Mouse (Mus musculus): ENCODE data around the gene Nudt3. TPM values are rescaled to one million over a fixed set of nuclear protein-coding genes. Genes with fewer than 3 reads are reported as not detected.
A peak's percentile ranks its signal among the peaks of the same experiment; 100 is the strongest.

Gene Nudt3
- polyA plus RNA-seq, 1 experiment from 2014 or later, result 40.6 TPM

GRCm38 (mm10) chr17:27560926-27561480 is 62.3 kb downstream of the Nudt3 start:
- WGBS, result 77% methylated on average over 13 of the region's 13 CpGs
- Histone ChIP-seq H3K4me3 (ENCODE audit: low read depth, low read length) (no peak overlapping the region), H3K9ac (ENCODE audit: low read length) (no peak overlapping the region), H3K9me3 (ENCODE audit: control insufficient read depth, low read length) (no peaks in the 10 kb centered on the region), H3K27ac (replicated peaks) (no peak overlapping the region), H3K36me3 (ENCODE audit: control insufficient read depth, insufficient read depth, low read length) (no peaks in the 10 kb centered on the region), H3K4me1 (replicated peaks; ENCODE audit: control insufficient read depth, insufficient read depth) (0 out of 2 replicates have a peak, but pooled peaks cover 3% of the 10 kb centered on the region), H3K4me2 (replicated peaks; ENCODE audit: low read depth) (no peak overlapping the region), H3K27me3 (ENCODE audit: control insufficient read depth, insufficient read depth, low read length) (no peaks in the 10 kb centered on the region)
- ATAC-seq (ENCODE audit: low FRiP score, low TSS enrichment) (no peak), DNase-seq (ENCODE audit: low spot score) (no peak)
- no peak for TF ChIP-seq EP300 (optimal IDR thresholded peaks at IDR 0.05)
- TF ChIP-seq CTCF (IDR thresholded peaks at IDR 0.05; ENCODE audit: low read depth), result no peak

DNA sequence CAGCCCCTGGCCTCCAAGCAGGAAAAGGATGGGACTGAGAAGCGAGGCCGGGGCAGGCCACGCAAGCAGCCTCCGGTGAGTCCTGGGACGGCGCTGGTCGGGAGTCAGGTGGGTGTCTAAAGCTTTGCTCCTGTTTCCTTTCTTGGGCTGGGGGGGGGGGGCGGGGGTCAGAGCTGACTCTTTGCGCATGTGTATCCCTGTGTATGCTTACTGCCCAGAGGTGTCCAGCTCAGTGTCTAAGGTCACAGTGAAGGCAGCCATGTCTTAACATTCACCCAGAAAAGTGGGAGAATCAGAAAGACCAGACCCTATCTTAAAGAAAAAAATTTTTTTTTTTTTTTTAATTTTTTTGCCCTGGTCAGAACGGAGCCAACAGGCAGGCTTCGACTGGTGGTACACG is 63.7 kb downstream of the Nudt3 start:
- Histone ChIP-seq H3K9ac (ENCODE audit: low read length) (no peak overlapping the region), H3K4me1 (replicated peaks; ENCODE audit: control insufficient read depth, insufficient read depth) (peaks cover 4% of the 10 kb centered on the region; the same call in 1 of the 2 replicates), H3K27ac (replicated peaks) (no peak overlapping the region), H3K4me2 (replicated peaks; ENCODE audit: low read depth) (no peak overlapping the region), H3K36me3 (ENCODE audit: control insufficient read depth, insufficient read depth, low read length) (no peaks in the 10 kb centered on the region), H3K4me3 (ENCODE audit: low read depth, low read length) (no peak overlapping the region), H3K9me3 (ENCODE audit: control insufficient read depth, low read length) (no peaks in the 10 kb centered on the region), H3K27me3 (ENCODE audit: control insufficient read depth, insufficient read depth, low read length) (no peaks in the 10 kb centered on the region)
- ATAC-seq (ENCODE audit: low FRiP score, low TSS enrichment), result no peak
- TF ChIP-seq EP300 (optimal IDR thresholded peaks at IDR 0.05), result no peak
- no peak for TF ChIP-seq CTCF (IDR thresholded peaks at IDR 0.05; ENCODE audit: low read depth)
- DNase-seq (ENCODE audit: low spot score), result no peak
- WGBS, result 57% methylated on average over 10 of the region's 12 CpGs

GRCm38 (mm10) chr17:27558845-27559244 is 64.5 kb downstream of the Nudt3 start:
- no peak overlapping the region for H3K27ac ChIP-seq (replicated peaks)
- peak overlapping the region; percentile 12; the same call in 1 of the 2 replicates for H3K4me2 ChIP-seq (replicated peaks; ENCODE audit: low read depth)
- H3K9me3 ChIP-seq (ENCODE audit: control insufficient read depth, low read length), result no peaks in the 10 kb centered on the region
- H3K4me3 ChIP-seq (ENCODE audit: low read depth, low read length), result no peak overlapping the region
- peaks cover 4% of the 10 kb centered on the region; the same call in 1 of the 2 replicates for H3K4me1 ChIP-seq (replicated peaks; ENCODE audit: control insufficient read depth, insufficient read depth)
- no peak for DNase-seq (ENCODE audit: low spot score)
- no peaks in the 10 kb centered on the region for H3K36me3 ChIP-seq (ENCODE audit: control insufficient read depth, insufficient read depth, low read length)
- TF ChIP-seq EP300 (optimal IDR thresholded peaks at IDR 0.05), result no peak
- TF ChIP-seq CTCF (IDR thresholded peaks at IDR 0.05; ENCODE audit: low read depth), result no peak
- no peak for ATAC-seq (ENCODE audit: low FRiP score, low TSS enrichment)
- 30% methylated on average over 5 of the region's 5 CpGs for WGBS
- H3K27me3 ChIP-seq (ENCODE audit: control insufficient read depth, insufficient read depth, low read length), result no peaks in the 10 kb centered on the region
- H3K9ac ChIP-seq (ENCODE audit: low read length), result no peak overlapping the region

DNA sequence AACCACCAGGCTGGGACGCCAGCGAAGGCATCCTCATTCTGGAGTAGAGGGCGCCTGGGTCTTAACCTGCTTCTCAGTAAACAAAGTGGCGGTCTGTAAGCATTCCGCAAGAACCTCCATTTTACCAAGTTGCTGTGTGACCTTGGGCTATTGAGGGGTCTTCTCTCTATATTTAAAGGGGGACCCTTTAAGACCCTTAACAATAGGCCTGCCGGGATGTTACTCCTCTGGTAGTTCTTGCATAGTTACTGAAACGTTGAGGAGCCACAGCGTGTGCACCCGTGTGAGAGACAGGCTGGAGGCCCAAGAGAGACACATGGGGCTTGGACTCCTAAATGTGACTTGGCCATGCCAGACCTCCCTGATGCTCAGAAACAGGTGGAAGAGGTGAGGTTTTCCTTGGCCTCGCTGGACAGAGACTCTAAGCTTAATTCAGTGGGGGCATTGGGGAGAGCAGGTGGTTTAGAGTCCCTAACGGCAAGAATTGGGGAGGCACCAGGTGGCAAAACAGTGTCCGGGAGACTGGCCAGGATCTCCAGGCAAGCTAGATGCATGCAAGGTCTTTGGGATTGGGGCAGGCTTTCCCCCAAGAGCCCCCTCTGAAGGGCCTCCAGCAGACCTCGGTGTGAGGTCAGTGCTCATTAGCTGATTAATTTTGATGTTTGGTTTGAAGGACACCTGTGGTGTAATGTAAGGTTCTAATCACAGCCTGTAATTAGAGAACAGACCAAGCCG is 65.2 kb downstream of the Nudt3 start:
- peak overlapping the region; percentile 92 for H3K27ac ChIP-seq (replicated peaks)

GRCm38 (mm10) chr17:27557181-27557926 is 65.9 kb downstream of the Nudt3 start:
- Histone ChIP-seq H3K36me3 (ENCODE audit: control insufficient read depth, insufficient read depth, low read length) (no peaks in the 10 kb centered on the region), H3K4me3 (ENCODE audit: low read depth, low read length) (peak overlapping the region; percentile 65), H3K9ac (ENCODE audit: low read length) (peak overlapping the region; percentile 79), H3K27ac (replicated peaks) (peak overlapping the region; percentile 92), H3K4me2 (replicated peaks; ENCODE audit: low read depth) (peak overlapping the region; percentile 94), H3K9me3 (ENCODE audit: control insufficient read depth, low read length) (no peaks in the 10 kb centered on the region), H3K4me1 (replicated peaks; ENCODE audit: control insufficient read depth, insufficient read depth) (peaks cover 4% of the 10 kb centered on the region; the same call in 1 of the 2 replicates), H3K27me3 (ENCODE audit: control insufficient read depth, insufficient read depth, low read length) (no peaks in the 10 kb centered on the region)
- ATAC-seq (ENCODE audit: low FRiP score, low TSS enrichment) (no peak), DNase-seq (ENCODE audit: low spot score) (peak; percentile 62)
- TF ChIP-seq EP300 (optimal IDR thresholded peaks at IDR 0.05) (no peak), CTCF (IDR thresholded peaks at IDR 0.05; ENCODE audit: low read depth) (peak; percentile 31; the same call in 1 of the 2 replicates)
- WGBS, result under 1% methylated on average over 47 of the region's 75 CpGs

More for the DNA sequence above, 65.2 kb downstream of the Nudt3 start:
- WGBS, result 24% methylated on average over 14 of the region's 14 CpGs
- Histone ChIP-seq H3K4me2 (replicated peaks; ENCODE audit: low read depth) (peak overlapping the region; percentile 94), H3K4me3 (ENCODE audit: low read depth, low read length) (peak overlapping the region; percentile 65), H3K36me3 (ENCODE audit: control insufficient read depth, insufficient read depth, low read length) (no peaks in the 10 kb centered on the region), H3K27me3 (ENCODE audit: control insufficient read depth, insufficient read depth, low read length) (no peaks in the 10 kb centered on the region), H3K9me3 (ENCODE audit: control insufficient read depth, low read length) (no peaks in the 10 kb centered on the region), H3K9ac (ENCODE audit: low read length) (peak overlapping the region; percentile 79), H3K4me1 (replicated peaks; ENCODE audit: control insufficient read depth, insufficient read depth) (peaks cover 4% of the 10 kb centered on the region; the same call in 1 of the 2 replicates)
- ATAC-seq (ENCODE audit: low FRiP score, low TSS enrichment), result no peak
- no peak for DNase-seq (ENCODE audit: low spot score)
- no peak for TF ChIP-seq CTCF (IDR thresholded peaks at IDR 0.05; ENCODE audit: low read depth)
- TF ChIP-seq EP300 (optimal IDR thresholded peaks at IDR 0.05), result no peak
